Mouse (Mus musculus): Measurements from ENCODE around the gene Sfrp4.

Sfrp4 gene

GRCm38 (mm10) chr13:19636131-19636530 is 13.2 kb downstream of the Sfrp4 start:
- no peak for DNase-seq (ENCODE audit: low spot score)

- DNase-seq (ENCODE audit: low spot score): no peak
Observed at GRCm38 (mm10) chr13:19640203-19640851, 17.4 kb downstream of the Sfrp4 start.

- DNase-seq (ENCODE audit: low spot score): no peak
Observed at GRCm38 (mm10) chr13:19643519-19643918, 20.6 kb downstream of the Sfrp4 start.

- DNase-seq (ENCODE audit: low spot score): no peak
Observed at GRCm38 (mm10) chr13:19644225-19644624, 21.3 kb downstream of the Sfrp4 start.

- DNase-seq (ENCODE audit: low spot score): no peak
Observed at GRCm38 (mm10) chr13:19649824-19650223, 26.9 kb downstream of the Sfrp4 start.

- no peak for DNase-seq (ENCODE audit: low spot score)
Observed at GRCm38 (mm10) chr13:19652405-19652804, 29.5 kb downstream of the Sfrp4 start.

GRCm38 (mm10) chr13:19668355-19669140 is 45.6 kb downstream of the Sfrp4 start:
- no peak for DNase-seq (ENCODE audit: low spot score)

GRCm38 (mm10) chr13:19674025-19674424 is 51.1 kb downstream of the Sfrp4 start:
- DNase-seq (ENCODE audit: low spot score): no peak

GRCm38 (mm10) chr13:19674601-19675000 is 51.7 kb downstream of the Sfrp4 start:
- no peak for DNase-seq (ENCODE audit: low spot score)
